8 mouse cellular contexts compared by ENCODE assay signal in genomic region chr14:45565216-45566065, GRCm38 (mm10). TPM values are rescaled to one million over a fixed set of nuclear protein-coding genes. Genes with fewer than 3 reads are reported as not detected.
DNase-seq lines count a peak whose midpoint lies in the region; ATAC-seq and TF ChIP-seq lines count a peak whose summit lies in the region.

No protein-coding gene starts in this region.

- TF ChIP-seq POLR2A in ES-Bruce4 (IDR thresholded peaks at IDR 0.05; ENCODE audit: insufficient read depth, low read length) = no peak

- 0 out of 2 replicates have a peak overlapping the region, but pooled peaks have one; percentile 31 for H3K4me3 ChIP-seq in ES-Bruce4 (ENCODE audit: low read depth, low read length)
- H3K4me3 ChIP-seq in hindbrain, embryonic 13.5 days = peak overlapping the region; percentile 29
- peak overlapping the region; percentile 31 for H3K4me3 ChIP-seq in limb, embryonic 12.5 days (replicated peaks)
- H3K4me3 ChIP-seq in midbrain, embryonic 13.5 days (replicated peaks) = peak overlapping the region; percentile 22
- peak overlapping the region; percentile 17; the same call in 1 of the 2 replicates for H3K4me3 ChIP-seq in stomach, postnatal 0 days (ENCODE audit: low read depth, low read length)

- no peak overlapping the region for H3K27ac ChIP-seq in ES-Bruce4 (ENCODE audit: insufficient read depth, low read length)
- peak overlapping the region; percentile 73 for H3K27ac ChIP-seq in hindbrain, embryonic 13.5 days
- H3K27ac ChIP-seq in limb, embryonic 12.5 days = peak overlapping the region; percentile 94
- peak overlapping the region; percentile 66 for H3K27ac ChIP-seq in midbrain, embryonic 13.5 days
- peak overlapping the region; percentile 78 for H3K27ac ChIP-seq in stomach, postnatal 0 days (replicated peaks)

- H3K36me3 ChIP-seq in ES-Bruce4 (ENCODE audit: control insufficient read depth, insufficient read depth, low read length, poor library complexity, severe bottlenecking) = no peaks in the 10 kb centered on the region
- no peaks in the 10 kb centered on the region for H3K36me3 ChIP-seq in hindbrain, embryonic 13.5 days
- no peaks in the 10 kb centered on the region for H3K36me3 ChIP-seq in limb, embryonic 12.5 days
- H3K36me3 ChIP-seq in midbrain, embryonic 13.5 days = no peaks in the 10 kb centered on the region
- no peaks in the 10 kb centered on the region for H3K36me3 ChIP-seq in stomach, postnatal 0 days (ENCODE audit: control insufficient read depth, insufficient read depth, low read length)

- ATAC-seq in common myeloid progenitor, adult 5-6 weeks (replicated peaks; ENCODE audit: low read depth, poor library complexity, severe bottlenecking) = peak; percentile 41; the same call in 1 of the 2 replicates
- peak; percentile 55 for ATAC-seq in hindbrain, embryonic 13.5 days (ENCODE audit: low FRiP score)
- ATAC-seq in limb, embryonic 12.5 days (ENCODE audit: insufficient number of reproducible peaks, insufficient read depth, low FRiP score, low TSS enrichment, low read depth) = peak; percentile 84
- ATAC-seq in midbrain, embryonic 13.5 days = peak; percentile 78
- ATAC-seq in stomach, postnatal 0 days (ENCODE audit: low FRiP score, low TSS enrichment) = peak; percentile 47; the same call in 1 of the 2 replicates
- no peak for ATAC-seq in cerebellum, adult (ENCODE audit: insufficient number of reproducible peaks, low FRiP score, low TSS enrichment)

- no peak for TF ChIP-seq EP300 in ES-Bruce4 (IDR thresholded peaks at IDR 0.05; ENCODE audit: insufficient read depth, low read depth, low read length)
- TF ChIP-seq EP300 in stomach, postnatal 0 days (optimal IDR thresholded peaks at IDR 0.05) = no peak

- DNase-seq in gastrocnemius, adult 8-10 months (ENCODE audit: low spot score in 2 of 2) = peak; percentile 44 to 63
- peak; percentile 40 for DNase-seq in stomach, postnatal 0 days (ENCODE audit: low spot score)

- no peak for TF ChIP-seq CTCF in ES-Bruce4 (IDR thresholded peaks at IDR 0.05; ENCODE audit: low read depth, low read length)
- TF ChIP-seq CTCF in stomach, postnatal 0 days (IDR thresholded peaks at IDR 0.05; ENCODE audit: low read depth) = no peak

- peak overlapping the region; percentile 52 for H3K4me2 ChIP-seq in hindbrain, embryonic 13.5 days
- peak overlapping the region; percentile 50 for H3K4me2 ChIP-seq in limb, embryonic 12.5 days
- peak overlapping the region; percentile 50 for H3K4me2 ChIP-seq in midbrain, embryonic 13.5 days (replicated peaks)
- H3K4me2 ChIP-seq in stomach, postnatal 0 days (replicated peaks; ENCODE audit: low read depth) = peak overlapping the region; percentile 41

- peaks cover 1% of the 10 kb centered on the region for H3K4me1 ChIP-seq in ES-Bruce4 (ENCODE audit: control insufficient read depth, insufficient read depth, low read length)
- H3K4me1 ChIP-seq in hindbrain, embryonic 13.5 days (replicated peaks) = peaks cover 21% of the 10 kb centered on the region
- peaks cover 30% of the 10 kb centered on the region for H3K4me1 ChIP-seq in limb, embryonic 12.5 days (replicated peaks)
- H3K4me1 ChIP-seq in midbrain, embryonic 13.5 days (replicated peaks) = peaks cover 17% of the 10 kb centered on the region
- peaks cover 6% of the 10 kb centered on the region; the same call in 1 of the 2 replicates for H3K4me1 ChIP-seq in stomach, postnatal 0 days (replicated peaks; ENCODE audit: control insufficient read depth, insufficient read depth)

- peak overlapping the region; percentile 1; the same call in 1 of the 2 replicates for H3K9ac ChIP-seq in ES-Bruce4 (ENCODE audit: low read depth, poor library complexity, severe bottlenecking)
- peak overlapping the region; percentile 43; the same call in 1 of the 2 replicates for H3K9ac ChIP-seq in hindbrain, embryonic 13.5 days
- H3K9ac ChIP-seq in limb, embryonic 12.5 days (replicated peaks) = 0 out of 2 replicates have a peak overlapping the region, but pooled peaks have one; percentile 31
- H3K9ac ChIP-seq in midbrain, embryonic 13.5 days (replicated peaks) = peak overlapping the region; percentile 32; the same call in 1 of the 2 replicates
- H3K9ac ChIP-seq in stomach, postnatal 0 days (ENCODE audit: low read length) = peak overlapping the region; percentile 38; the same call in 1 of the 2 replicates

- 10% methylated on average over 20 of the region's 20 CpGs for WGBS in hindbrain, embryonic 13.5 days
- 5% methylated on average over 20 of the region's 20 CpGs for WGBS in limb, embryonic 12.5 days
- 9% methylated on average over 20 of the region's 20 CpGs for WGBS in midbrain, embryonic 13.5 days
- 8% methylated on average over 20 of the region's 20 CpGs for WGBS in stomach, postnatal 0 days

- H3K9me3 ChIP-seq in ES-Bruce4 (replicated peaks; ENCODE audit: control insufficient read depth, insufficient read depth, low read length, poor library complexity, severe bottlenecking) = no peaks in the 10 kb centered on the region
- H3K9me3 ChIP-seq in hindbrain, embryonic 13.5 days = no peaks in the 10 kb centered on the region
- H3K9me3 ChIP-seq in limb, embryonic 12.5 days = no peaks in the 10 kb centered on the region
- no peaks in the 10 kb centered on the region for H3K9me3 ChIP-seq in midbrain, embryonic 13.5 days
- no peaks in the 10 kb centered on the region for H3K9me3 ChIP-seq in stomach, postnatal 0 days (ENCODE audit: control insufficient read depth, low read length)

- no peaks in the 10 kb centered on the region for H3K27me3 ChIP-seq in ES-Bruce4 (ENCODE audit: control insufficient read depth, insufficient read depth, low read length, poor library complexity, severe bottlenecking)
- H3K27me3 ChIP-seq in hindbrain, embryonic 13.5 days = peaks cover 5% of the 10 kb centered on the region; the same call in 1 of the 2 replicates
- no peaks in the 10 kb centered on the region for H3K27me3 ChIP-seq in limb, embryonic 12.5 days
- H3K27me3 ChIP-seq in midbrain, embryonic 13.5 days = no peaks in the 10 kb centered on the region; the same call in 1 of the 2 replicates
- no peaks in the 10 kb centered on the region for H3K27me3 ChIP-seq in stomach, postnatal 0 days (ENCODE audit: control insufficient read depth, insufficient read depth, low read length)

RNA-seq across cellular contexts. Expression of gene Fermt2, which starts 35.5 kb away (rescaled TPM):
- 94.3 and 95.9 TPM in 2 replicates for polyA plus RNA-seq in ES-Bruce4 (2011; ENCODE audit: insufficient read depth, insufficient read length, low read depth, missing spikeins)
- total RNA-seq in common myeloid progenitor, adult 5-6 weeks (2017) = not detected in 2 replicates
- 100 to 1,000 TPM; 229 to 294 (median 246) TPM for total RNA-seq in gastrocnemius, adult 8-10 months (2022)
- polyA plus RNA-seq in hindbrain, embryonic 13.5 days (2015; fragmentation: Nextera tagmentation; extraction: Ambion mirVana) = 67.7 and 77.2 TPM in 2 replicates
- 123 and 128 TPM in 2 replicates for polyA plus RNA-seq in limb, embryonic 12.5 days (2016; fragmentation: Nextera tagmentation; extraction: Ambion mirVana)
- 53.0 and 53.5 TPM in 2 replicates for polyA plus RNA-seq in midbrain, embryonic 13.5 days (2015; fragmentation: Nextera tagmentation; extraction: Ambion mirVana)
- polyA plus RNA-seq in stomach, postnatal 0 days (2015; fragmentation: Nextera tagmentation; extraction: Ambion mirVana) = 176 and 189 TPM in 2 replicates
